In the genomic region with DNA sequence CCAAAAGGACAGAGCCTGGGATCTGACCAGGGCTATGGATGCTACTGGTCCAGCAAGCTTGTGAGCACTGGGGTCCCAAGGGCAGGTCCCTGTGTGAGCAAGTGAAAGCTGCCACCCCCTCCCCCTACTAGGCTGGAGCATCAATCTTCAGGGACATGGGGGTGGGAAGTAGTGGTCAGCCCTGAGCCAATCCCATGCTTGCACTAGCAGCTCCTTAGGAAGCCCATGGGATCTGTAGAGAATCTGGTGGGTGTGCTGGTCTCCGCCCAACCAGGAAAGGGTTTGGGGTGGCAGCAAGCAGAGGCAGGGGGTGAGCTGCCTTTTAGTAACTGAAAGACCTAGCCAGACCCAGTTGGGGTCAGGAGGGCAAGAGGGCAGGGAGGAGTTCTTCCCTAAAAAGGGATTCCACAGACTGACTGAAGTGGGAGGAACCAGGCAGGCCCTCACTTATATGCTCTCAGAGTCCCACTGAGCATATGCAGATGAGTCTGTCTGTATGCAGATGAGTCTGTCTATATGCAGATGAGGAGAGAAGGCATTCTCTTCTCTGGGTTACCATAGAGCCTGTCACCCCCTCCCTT, we compare ENCODE assay signal across 12 mouse cellular contexts. TPM values are rescaled to one million over a fixed set of nuclear protein-coding genes. Genes with fewer than 3 reads are reported as not detected.
A peak's percentile ranks its signal among the peaks of the same experiment; 100 is the strongest.
DNase-seq lines count a peak whose midpoint lies in the region; ATAC-seq and TF ChIP-seq lines count a peak whose summit lies in the region.
"Had no signal": no experiment of that assay in that cellular context is flagged by ENCODE, and none has a peak within 500 bp of the region (broad histone marks: within the 10 kb centered on the region; RNA-seq: fewer than 3 reads in every experiment).

No protein-coding gene starts in this region.

- WGBS in hindbrain, postnatal 0 days: 25% methylated on average over 1 of the region's 1 CpGs

- peaks cover 31% of the 10 kb centered on the region for H3K4me1 ChIP-seq in hindbrain, postnatal 0 days (ENCODE audit: insufficient read depth, low read length)
- H3K4me1 ChIP-seq: liver, embryonic 15.5 days had no signal

- H3K9ac ChIP-seq in hindbrain, postnatal 0 days (replicated peaks; ENCODE audit: low read length): no peak overlapping the region
- H3K9ac ChIP-seq: liver, embryonic 15.5 days had no signal

- ATAC-seq in hindbrain, postnatal 0 days: peak; percentile 81

- H3K27ac ChIP-seq in hindbrain, postnatal 0 days: peak overlapping the region; percentile 93
- H3K27ac ChIP-seq: liver, embryonic 15.5 days had no signal

- no peak overlapping the region for H3K4me2 ChIP-seq in hindbrain, postnatal 0 days (ENCODE audit: low read depth, low read length)
- H3K4me2 ChIP-seq: liver, embryonic 15.5 days had no signal

- no peak overlapping the region for H3K4me3 ChIP-seq in hindbrain, postnatal 0 days (ENCODE audit: low read length)
- H3K4me3 ChIP-seq: liver, embryonic 15.5 days had no signal

- no peaks in the 10 kb centered on the region for H3K27me3 ChIP-seq in hindbrain, postnatal 0 days (ENCODE audit: insufficient read depth, low read length)

- peak; percentile 65 for DNase-seq in embryo, embryonic 11 days
- no peak for DNase-seq in embryo, embryonic 9.5 days (ENCODE audit: extremely low spot score)
- DNase-seq in right cerebral cortex, postnatal 4 days: peak; percentile 66
- DNase-seq in right cerebral cortex, postnatal 36 days (ENCODE audit: low spot score in 2 of 2): no peak
- DNase-seq in hindbrain, postnatal 0 days (ENCODE audit: low spot score): peak; percentile 79
- no peak for DNase-seq in gastrocnemius, postnatal 25 days
- DNase-seq in kidney, postnatal 25 days: no peak
- no peak for DNase-seq in lung, postnatal 25 days (ENCODE audit: low spot score)

- TF ChIP-seq CTCF in hindbrain, postnatal 0 days (IDR thresholded peaks at IDR 0.05; ENCODE audit: low read depth): no peak

- peaks cover 25% of the 10 kb centered on the region; the same call in 1 of the 2 replicates for H3K36me3 ChIP-seq in hindbrain, postnatal 0 days (ENCODE audit: insufficient read depth, low read length)
- H3K36me3 ChIP-seq: liver, embryonic 15.5 days had no signal

- H3K9me3 ChIP-seq in hindbrain, postnatal 0 days (ENCODE audit: low read length): no peaks in the 10 kb centered on the region
- H3K9me3 ChIP-seq: liver, embryonic 15.5 days had no signal

RNA-seq across cellular contexts. Expression of a gene that starts 23.4 kb away (rescaled TPM):
- total RNA-seq in hindbrain, postnatal 0 days (2014; rRNA removed): 0.94 and 1.0 TPM in 2 replicates
- 0.37 and 0.43 TPM in 2 replicates for polyA plus RNA-seq in hindbrain, postnatal 0 days (2015; fragmentation: Nextera tagmentation; extraction: Ambion mirVana)
- not detected for total RNA-seq in gastrocnemius, postnatal 25 days (2021)
- total RNA-seq: gastrocnemius, adult 18-20 months; heart, postnatal 25 days; layer of hippocampus, postnatal 36 days had no signal

RNA-seq across cellular contexts. Expression of a gene that starts 55.9 kb away (rescaled TPM):
- total RNA-seq in hindbrain, postnatal 0 days (2014; rRNA removed): 2.1 TPM in 1 of 2 replicates, not detected in the other
- polyA plus RNA-seq in hindbrain, postnatal 0 days (2015; fragmentation: Nextera tagmentation; extraction: Ambion mirVana): 0.21 and 0.24 TPM in 2 replicates
- total RNA-seq in gastrocnemius, postnatal 25 days (2021): under 1 TPM; 0.51 to 0.69 TPM

Comparison
In these comparisons a context has a peak if more than half of its experiments do, and no peak if none do; other contexts are left out.
1. DNase-seq: peak in embryo, embryonic 11 days (single experiment), right cerebral cortex, postnatal 4 days (single experiment) and hindbrain, postnatal 0 days (single experiment); none in embryo, embryonic 9.5 days (single experiment), right cerebral cortex, postnatal 36 days (0 of 2), gastrocnemius, postnatal 25 days (single experiment), kidney, postnatal 25 days (0 of 2) and lung, postnatal 25 days (single experiment).